Mouse (Mus musculus) hindbrain, postnatal 0 days (tissue): ENCODE data around the gene Map2k6. TPM values are rescaled to one million over a fixed set of nuclear protein-coding genes. Genes with fewer than 3 reads are reported as not detected.

ENCODE experiments used
- ATAC-seq: fragments of 200-750 bp; cut with Nextera tagmentation; 2 replicates; pipeline ENCODE4 v1.8.0; 2017; ENCODE audit warnings: mild to moderate bottlenecking, moderate TSS enrichment, moderate library complexity
- DNase-seq: peaks from one replicate; pipeline ENCODE4 v3.0.0-alpha.2; 2015; ENCODE audit warnings: low spot score
- H3K27ac ChIP-seq: fragments of 300-500 bp; sonication (generic); 2 replicates; pipeline ENCODE4 v1.5.1; 2014; ENCODE audit warnings: mild to moderate bottlenecking
- H3K27me3 ChIP-seq: fragments of 300-500 bp; sonication (generic); 2 replicates; pipeline ENCODE4 v1.6.1; 2014; ENCODE audit warnings: low read length, mixed read lengths; ENCODE audit not compliant: insufficient read depth
- H3K36me3 ChIP-seq: fragments of 300-500 bp; sonication (generic); 2 replicates; pipeline ENCODE4 v1.6.1; 2014; ENCODE audit warnings: low read length, mixed read lengths; ENCODE audit not compliant: insufficient read depth
- H3K4me1 ChIP-seq: fragments of 300-500 bp; sonication (generic); 2 replicates; pipeline ENCODE4 v1.6.1; 2014; ENCODE audit warnings: antibody characterized with exemption, low read length, mixed read lengths; ENCODE audit not compliant: insufficient read depth
- H3K4me2 ChIP-seq: fragments of 300-500 bp; sonication (generic); 2 replicates; pipeline ENCODE4 v1.6.1; 2014; ENCODE audit warnings: low read depth, mild to moderate bottlenecking, low read length, moderate library complexity, mixed read lengths
- H3K4me3 ChIP-seq: fragments of 300-500 bp; sonication (generic); 2 replicates; pipeline ENCODE4 v1.5.1; 2014; ENCODE audit warnings: low read length
- H3K9ac ChIP-seq: fragments of 300-500 bp; sonication (generic); replicated peaks from 2 replicates; pipeline ENCODE4 v1.6.1; 2014; ENCODE audit warnings: mild to moderate bottlenecking, low read length, moderate library complexity, mixed read lengths
- H3K9me3 ChIP-seq: fragments of 300-500 bp; sonication (generic); 2 replicates; pipeline ENCODE4 v1.6.1; 2016; ENCODE audit warnings: low read length, mixed read lengths
- CTCF ChIP-seq: IDR thresholded peaks from 2 replicates; pipeline ENCODE4 v1.5.1; 2016; ENCODE audit warnings: antibody characterized with exemption, control low read depth, low read depth
- WGBS: fragments of 180-500 bp; shearing (Covaris S2); extraction: QIAGEN DNeasy Blood & Tissue Kit; methylation state at CpG from one replicate; pipeline ENCODE4 v1.1.7; 2014; 5-methylcytosine and 5-hydroxymethylcytosine counted together
- polyA plus RNA-seq: library from polyadenylated mRNA; unstranded; fragments of >200 nt; fragmentation: Nextera tagmentation; extraction: Ambion mirVana; gene quantifications from 2 replicates; pipeline ENCODE4 v1.2.1, GENCODE M21; 2015
- total RNA-seq: library from RNA; depleted of rRNA; stranded (reverse); fragments of >200 nt; gene quantifications from 2 replicates; pipeline ENCODE4 v1.2.3, GENCODE M21; 2014

Gene Map2k6
- total and polyA plus RNA-seq, 2 experiments from 2014 or later, result 16.3 to 21.2 TPM

GRCm38 (mm10) chr11:110481406-110481805 is 82.5 kb downstream of the Map2k6 start:
- Histone ChIP-seq H3K9ac (no peak overlapping the region), H3K4me1 (peaks cover 26% of the 10 kb centered on the region), H3K4me2 (no peak overlapping the region), H3K9me3 (no peaks in the 10 kb centered on the region), H3K4me3 (no peak overlapping the region), H3K27ac (no peak overlapping the region), H3K27me3 (no peaks in the 10 kb centered on the region), H3K36me3 (no peaks in the 10 kb centered on the region)
- TF ChIP-seq CTCF, result no peak
- ATAC-seq (no peak), DNase-seq (no peak)
- 56% methylated on average over 2 of the region's 2 CpGs for WGBS

- WGBS, result 89% methylated on average over 8 of the region's 8 CpGs
- DNase-seq (no peak), ATAC-seq (no peak)
- Histone ChIP-seq H3K9me3 (no peaks in the 10 kb centered on the region), H3K4me3 (no peak overlapping the region), H3K27ac (no peak overlapping the region), H3K27me3 (no peaks in the 10 kb centered on the region), H3K4me1 (peaks cover 26% of the 10 kb centered on the region), H3K4me2 (no peak overlapping the region), H3K9ac (no peak overlapping the region), H3K36me3 (no peaks in the 10 kb centered on the region)
- no peak for TF ChIP-seq CTCF
Measured at GRCm38 (mm10) chr11:110482176-110482575, 83.3 kb downstream of the Map2k6 start.

GRCm38 (mm10) chr11:110482649-110483048 is 83.7 kb downstream of the Map2k6 start:
- H3K9ac ChIP-seq, result no peak overlapping the region
- no peaks in the 10 kb centered on the region for H3K27me3 ChIP-seq
- 92% methylated on average over 4 of the region's 4 CpGs for WGBS
- no peak overlapping the region for H3K4me3 ChIP-seq
- DNase-seq, result no peak
- no peaks in the 10 kb centered on the region for H3K9me3 ChIP-seq
- no peaks in the 10 kb centered on the region for H3K36me3 ChIP-seq
- no peak for TF ChIP-seq CTCF
- no peak overlapping the region for H3K4me2 ChIP-seq
- no peak overlapping the region for H3K27ac ChIP-seq
- peaks cover 22% of the 10 kb centered on the region for H3K4me1 ChIP-seq
- ATAC-seq, result no peak

- peak; percentile 80 for DNase-seq
- 36% methylated on average over 6 of the region's 6 CpGs for WGBS
- H3K4me2 ChIP-seq, result no peak overlapping the region
- H3K9me3 ChIP-seq, result no peaks in the 10 kb centered on the region
- H3K27ac ChIP-seq, result no peak overlapping the region
- no peak for ATAC-seq
- no peak overlapping the region for H3K4me3 ChIP-seq
- H3K27me3 ChIP-seq, result no peaks in the 10 kb centered on the region
- peak; percentile 77 for TF ChIP-seq CTCF
- H3K36me3 ChIP-seq, result no peaks in the 10 kb centered on the region
- H3K4me1 ChIP-seq, result peaks cover 16% of the 10 kb centered on the region
- no peak overlapping the region for H3K9ac ChIP-seq
Measured at GRCm38 (mm10) chr11:110483165-110483564, 84.2 kb downstream of the Map2k6 start.

- Histone ChIP-seq H3K27me3 (no peaks in the 10 kb centered on the region), H3K9me3 (no peaks in the 10 kb centered on the region), H3K36me3 (no peaks in the 10 kb centered on the region), H3K9ac (no peak overlapping the region), H3K4me1 (peaks cover 13% of the 10 kb centered on the region), H3K4me3 (no peak overlapping the region), H3K4me2 (no peak overlapping the region), H3K27ac (no peak overlapping the region)
- 100% methylated on average over 1 of the region's 1 CpGs for WGBS
- TF ChIP-seq CTCF, result no peak
- DNase-seq (no peak), ATAC-seq (no peak)
Measured at GRCm38 (mm10) chr11:110484426-110484825, 85.5 kb downstream of the Map2k6 start.

- no peak for ATAC-seq
- WGBS, result 86% methylated on average over 6 of the region's 6 CpGs
- DNase-seq, result no peak
Measured at GRCm38 (mm10) chr11:110485081-110485480, 86.2 kb downstream of the Map2k6 start.

GRCm38 (mm10) chr11:110487796-110488195 is 88.9 kb downstream of the Map2k6 start:
- DNase-seq (no peak), ATAC-seq (no peak)
- Histone ChIP-seq H3K4me2 (no peak overlapping the region), H3K4me1 (no peaks in the 10 kb centered on the region), H3K4me3 (no peak overlapping the region), H3K27me3 (no peaks in the 10 kb centered on the region), H3K9ac (no peak overlapping the region), H3K9me3 (no peaks in the 10 kb centered on the region), H3K36me3 (peaks cover 2% of the 10 kb centered on the region), H3K27ac (no peak overlapping the region)
- TF ChIP-seq CTCF, result no peak
- WGBS, result 97% methylated on average over 6 of the region's 6 CpGs

More at GRCm38 (mm10) chr11:110485081-110485480, 86.2 kb downstream of the Map2k6 start:
- Histone ChIP-seq H3K4me3 (no peak overlapping the region), H3K36me3 (no peaks in the 10 kb centered on the region), H3K9me3 (no peaks in the 10 kb centered on the region), H3K27ac (no peak overlapping the region), H3K9ac (no peak overlapping the region), H3K4me2 (no peak overlapping the region), H3K27me3 (no peaks in the 10 kb centered on the region), H3K4me1 (peaks cover 6% of the 10 kb centered on the region)
- TF ChIP-seq CTCF, result no peak
